Mouse (Mus musculus) CD4-positive naive resting alpha-beta T cell, adult 76 days (primary cell): Measurements from ENCODE around the gene Atp4a. TPM values are rescaled to one million over a fixed set of nuclear protein-coding genes. Genes with fewer than 3 reads are reported as not detected.

ENCODE experiments used
- total RNA-seq: library from RNA; stranded (reverse); gene quantifications from one replicate; pipeline ENCODE4 v1.2.4, GENCODE M21; 2023

Atp4a gene
- total RNA-seq: not detected

DNA sequence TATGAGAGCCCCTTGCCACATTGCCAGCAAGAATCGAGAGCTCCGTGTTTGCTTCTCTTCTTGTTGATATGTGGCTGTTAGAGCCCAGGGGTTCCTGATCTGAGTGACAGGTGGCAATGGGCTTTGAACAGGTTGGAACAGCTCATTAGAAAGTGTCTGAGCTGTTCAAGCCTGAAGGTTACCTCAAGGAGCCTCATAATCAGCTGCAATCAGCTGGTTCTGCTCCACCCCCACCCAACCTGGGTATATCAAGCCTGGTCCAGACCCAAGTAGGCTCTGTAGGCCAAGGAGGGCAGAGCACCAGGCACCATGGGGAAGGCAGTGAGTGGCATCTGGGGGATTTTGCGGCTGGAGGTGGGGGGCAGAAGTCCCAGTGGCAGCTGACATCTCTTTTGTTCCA is at the start of gene Atp4a:
Gene Atp4a, plus strand, starts transcription at position 268 of the 400 bp plus-strand sequence.

DNA sequence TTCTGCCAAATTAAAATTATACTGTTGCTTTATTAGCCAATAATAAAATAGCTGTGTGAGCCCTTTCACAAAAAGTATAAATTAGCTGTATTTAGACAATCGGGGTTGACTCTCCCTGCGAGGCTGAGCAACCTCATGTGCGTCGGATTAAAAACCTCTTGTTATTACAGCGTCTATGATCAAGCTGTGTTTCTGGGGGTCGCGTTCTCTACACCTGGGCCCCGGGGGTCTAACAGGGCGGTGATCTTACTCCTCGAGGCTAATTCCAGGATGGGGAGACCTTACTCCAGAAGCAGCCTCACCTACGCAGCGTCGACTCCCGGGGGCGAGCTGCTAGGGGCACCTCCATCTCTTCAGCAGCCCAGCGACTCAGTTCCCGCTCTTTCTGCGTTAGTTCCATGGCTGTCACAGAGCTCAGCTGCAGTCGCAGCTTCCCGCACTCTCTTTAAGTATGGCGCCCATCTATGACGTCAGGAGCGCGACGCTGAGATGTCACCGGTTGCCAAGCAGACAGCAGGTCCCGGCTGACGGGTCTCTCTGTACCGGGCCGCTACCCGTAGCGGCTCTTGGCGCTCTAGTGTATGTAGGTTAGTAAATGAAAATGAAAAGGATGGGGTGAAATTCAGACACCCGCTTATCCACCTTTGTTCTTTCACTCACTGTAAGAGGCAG is 47.3 kb upstream of the Atp4a start, which contains the start of gene Haus5:
Gene Haus5, minus strand, starts transcription at position 466 of the 672 bp plus-strand sequence.

DNA sequence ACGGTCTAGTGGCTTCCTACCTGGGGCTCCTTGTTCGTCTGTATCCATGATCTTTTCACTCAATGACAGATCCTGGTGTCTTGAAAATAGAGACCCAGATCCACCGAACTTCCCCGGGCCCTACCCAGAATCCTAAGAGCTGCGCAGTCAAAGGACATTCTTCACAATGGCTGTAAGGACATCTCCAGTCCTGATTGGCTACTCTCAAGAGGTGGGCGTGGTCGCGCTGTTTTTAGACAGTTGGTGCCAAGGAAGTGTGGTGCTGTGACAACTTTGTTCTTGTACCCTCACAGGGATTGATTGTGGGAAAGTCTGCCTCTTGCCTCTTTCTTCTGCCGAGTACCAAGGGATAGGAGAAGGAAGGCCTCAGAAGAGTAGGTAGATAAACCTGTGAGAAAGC is 40.5 kb upstream of the Atp4a start, which contains the start of gene Pmis2:
Gene Pmis2, minus strand, starts transcription at position 126 of the 400 bp plus-strand sequence.

DNA sequence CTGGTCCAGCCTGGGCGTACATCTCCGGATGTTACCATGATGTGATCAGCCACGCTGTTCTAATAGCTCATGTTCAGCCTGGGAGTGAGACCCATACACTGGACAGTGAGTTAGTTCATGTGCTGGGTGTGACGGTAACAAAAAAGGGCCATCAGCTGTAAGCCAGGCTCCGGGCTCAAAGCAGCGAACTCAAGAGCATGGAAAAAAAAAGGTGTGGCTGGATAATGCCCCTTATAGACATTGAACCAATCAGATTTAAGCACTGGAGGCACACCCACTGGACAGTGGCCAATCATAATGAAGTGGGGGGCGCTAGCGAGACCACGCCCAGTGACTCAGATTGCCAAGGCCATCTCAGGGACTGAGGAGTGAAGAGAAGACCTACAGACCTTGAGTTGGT is 13.4 kb upstream of the Atp4a start, which contains the start of gene 2200002J24Rik:
Gene 2200002J24Rik, plus strand, starts transcription at position 338 of the 400 bp plus-strand sequence.

DNA sequence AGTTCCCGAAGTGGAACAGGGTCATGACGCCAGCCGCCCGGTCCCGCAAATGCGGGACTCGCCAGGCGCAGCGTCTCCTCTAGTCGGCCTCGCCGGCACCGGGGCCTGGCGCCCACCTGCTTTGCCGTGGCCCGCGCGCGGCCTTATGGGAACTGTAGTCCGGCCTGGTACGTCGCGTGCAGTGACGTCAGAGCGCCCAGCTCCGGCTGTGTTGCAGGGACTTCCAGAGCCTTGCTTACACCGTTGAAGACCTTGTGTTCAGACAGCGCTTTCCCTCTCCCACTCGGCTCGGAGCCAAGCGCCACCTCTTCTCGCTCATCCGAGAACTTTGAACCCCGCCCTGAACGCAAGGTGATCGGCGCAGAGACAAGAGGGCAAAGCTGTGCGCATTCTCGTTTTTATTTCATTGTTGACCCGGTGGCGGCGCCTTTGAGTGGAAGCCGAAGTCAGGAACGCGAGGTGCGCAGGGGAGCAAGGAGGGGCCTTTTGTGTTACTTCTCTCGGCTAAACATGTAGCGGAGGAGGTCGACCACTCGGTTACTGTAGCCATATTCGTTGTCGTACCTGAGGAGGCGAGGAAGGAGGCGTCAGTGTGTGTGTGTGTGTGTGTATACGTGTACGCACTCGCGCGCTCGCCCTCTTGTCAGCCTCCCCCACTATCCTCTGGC is 17.5 kb downstream of the Atp4a start, which contains the start of gene Tmem147:
Gene Tmem147, minus strand, starts transcription at position 145 of the 668 bp plus-strand sequence.

DNA sequence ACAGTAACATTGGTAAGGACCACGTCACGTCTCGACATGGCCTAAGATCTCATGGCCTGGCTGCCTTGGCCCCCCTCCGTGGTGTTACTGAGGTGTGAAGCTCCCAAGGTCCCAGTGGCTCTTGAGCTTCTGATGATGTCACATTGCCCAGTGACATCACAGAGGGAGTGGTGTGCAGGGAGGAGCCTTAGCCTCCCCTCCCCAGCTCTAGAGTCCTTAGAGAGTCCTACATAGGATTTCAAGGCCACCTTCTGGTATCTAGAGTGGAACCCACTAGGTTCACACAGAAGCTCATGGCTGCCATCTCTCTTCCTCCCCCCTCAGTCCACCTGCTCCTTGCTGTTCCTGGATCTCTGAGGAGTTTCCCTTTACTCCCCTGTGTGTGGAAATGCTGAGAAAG is 31.6 kb downstream of the Atp4a start, which contains the start of gene Gapdhs:
Gene Gapdhs, minus strand, starts transcription at position 65 of the 400 bp plus-strand sequence.

DNA sequence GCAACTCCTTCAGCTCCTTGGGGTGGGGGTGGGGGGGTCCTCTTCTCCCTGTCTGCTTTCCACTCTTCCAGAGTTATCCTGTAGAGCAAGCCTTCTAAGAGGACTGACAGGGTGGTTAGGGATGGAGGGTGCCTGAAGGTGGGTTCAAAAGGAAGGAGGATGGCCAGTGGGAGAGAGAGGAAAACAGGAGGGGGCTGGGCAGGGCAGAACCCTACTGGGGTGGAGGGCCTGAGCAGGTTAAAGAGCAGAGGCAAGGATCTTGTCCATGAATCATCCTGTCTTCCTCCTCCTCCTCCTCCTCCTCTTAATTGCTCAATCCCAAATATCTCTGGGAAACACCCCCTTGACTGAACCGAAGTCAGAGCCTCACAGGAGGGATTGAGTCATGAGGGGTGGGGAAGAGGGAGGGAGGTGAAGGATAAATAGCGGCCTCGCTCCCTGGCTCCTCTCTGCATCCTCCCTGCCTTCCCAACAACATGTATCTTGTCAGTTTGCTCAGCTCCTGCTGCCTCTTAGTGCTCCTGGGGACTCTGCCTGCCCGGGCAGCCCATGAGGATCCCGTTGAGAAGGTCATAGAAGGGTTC is 39.2 kb downstream of the Atp4a start, which contains the start of gene Sbsn:
Gene Sbsn, plus strand, starts transcription at position 386 of the 584 bp plus-strand sequence.

DNA sequence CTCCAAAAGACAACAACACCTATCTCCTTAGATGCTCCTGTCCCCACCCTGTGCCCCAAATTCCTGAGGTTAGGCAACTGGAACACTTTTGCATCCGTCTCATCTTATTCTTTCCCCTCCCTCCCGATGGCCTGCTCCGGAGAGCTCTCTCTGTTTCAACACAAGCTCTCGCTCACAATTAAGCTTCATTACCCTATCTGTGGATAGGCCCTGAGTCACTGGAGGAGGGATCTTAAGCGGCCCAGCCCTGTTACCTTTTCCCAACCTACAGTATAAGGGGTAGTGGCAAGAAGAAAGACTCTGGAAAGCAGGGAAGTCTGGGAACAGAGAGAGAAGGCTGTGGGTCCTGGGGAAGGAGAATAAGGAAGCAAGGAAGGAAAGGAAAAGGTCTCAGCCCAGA is 51.4 kb downstream of the Atp4a start, which contains the start of gene Dmkn:
Gene Dmkn, plus strand, starts transcription at position 301 of the 400 bp plus-strand sequence.

Other genes with a start within 250 kb of the Atp4a start
- not detected for gene Prodh2, start 218.6 kb upstream of the Atp4a start, total RNA-seq
- 5.4 TPM for gene Arhgap33, start 177.1 kb upstream of the Atp4a start, total RNA-seq
- 1.5 TPM for gene Hspb6, start 160.0 kb upstream of the Atp4a start, total RNA-seq
- 8.9 TPM for gene Proser3, start 159.9 kb upstream of the Atp4a start, total RNA-seq
- 34.1 TPM for gene Lin37, start 152.4 kb upstream of the Atp4a start, total RNA-seq
- 62.4 TPM for gene U2af1l4, start 148.9 kb upstream of the Atp4a start, total RNA-seq
- 24.2 TPM for gene Gm49396, start 148.9 kb upstream of the Atp4a start, total RNA-seq
- 122 TPM for gene Psenen, start 148.6 kb upstream of the Atp4a start, total RNA-seq
- gene Igflr1, start 146.8 kb upstream of the Atp4a start, total RNA-seq: 36.2 TPM
- 101 TPM for gene Kmt2b, start 123.5 kb upstream of the Atp4a start, total RNA-seq
- not detected for gene Zbtb32, start 113.3 kb upstream of the Atp4a start, total RNA-seq
- gene Upk1a, start 99.4 kb upstream of the Atp4a start, total RNA-seq: not detected
- 159 TPM for gene Cox6b1, start 86.1 kb upstream of the Atp4a start, total RNA-seq
- gene Etv2, start 76.4 kb upstream of the Atp4a start, total RNA-seq: not detected
- gene Rbm42, start 61.9 kb upstream of the Atp4a start, total RNA-seq: 95.6 TPM
- gene Haus5, start 47.2 kb upstream of the Atp4a start, total RNA-seq: 33.8 TPM
- not detected for gene Pmis2, start 40.6 kb upstream of the Atp4a start, total RNA-seq
- gene 2200002J24Rik, start 13.3 kb upstream of the Atp4a start, total RNA-seq: not detected
- gene Tmem147, start 17.3 kb downstream of the Atp4a start, total RNA-seq: 29.7 TPM
- not detected for gene Gapdhs, start 31.5 kb downstream of the Atp4a start, total RNA-seq
- 6.8 TPM for gene Sbsn, start 39.3 kb downstream of the Atp4a start, total RNA-seq
- not detected for gene Dmkn, start 51.5 kb downstream of the Atp4a start, total RNA-seq
- gene Krtdap, start 75.7 kb downstream of the Atp4a start, total RNA-seq: not detected
- 1.1 TPM for gene Ffar2, start 111.6 kb downstream of the Atp4a start, total RNA-seq
- gene Ffar3, start 144.0 kb downstream of the Atp4a start, total RNA-seq: not detected
- 1.3 TPM for gene Ffar1, start 149.4 kb downstream of the Atp4a start, total RNA-seq
- gene Cd22, start 168.1 kb downstream of the Atp4a start, total RNA-seq: 68.7 TPM
- gene Mag, start 202.7 kb downstream of the Atp4a start, total RNA-seq: not detected
- gene Hamp2, start 212.5 kb downstream of the Atp4a start, total RNA-seq: not detected
- gene Hamp, start 231.8 kb downstream of the Atp4a start, total RNA-seq: not detected
- gene Usf2, start 244.6 kb downstream of the Atp4a start, total RNA-seq: 160 TPM